Mouse (Mus musculus): Measurements from ENCODE around the gene Myrfl. TPM values are rescaled to one million over a fixed set of nuclear protein-coding genes. Genes with fewer than 3 reads are reported as not detected.

The Myrfl gene
- total RNA-seq, 2 experiments from 2014 or later: 0.42 to 0.54 TPM

DNA sequence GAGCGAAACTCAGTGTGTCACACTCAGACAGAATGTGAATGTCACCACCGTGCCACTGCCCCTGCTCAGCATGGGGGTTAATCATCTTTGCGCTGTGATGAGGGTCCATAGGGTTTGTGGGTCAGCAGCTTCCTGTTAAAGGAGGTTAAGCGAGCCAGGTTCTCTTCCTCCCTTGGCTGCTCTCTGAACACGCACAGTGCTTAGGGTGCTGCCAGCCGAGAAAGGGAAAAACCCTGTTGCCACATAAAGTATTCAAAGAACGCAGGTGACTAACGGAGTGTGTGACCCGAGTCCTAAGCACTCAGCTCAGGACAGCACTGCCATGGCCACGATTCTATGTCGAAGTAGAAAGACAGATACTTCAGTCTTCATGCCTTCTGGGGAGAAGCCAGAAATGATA lies 69.4 kb downstream of the Myrfl start:
- DNase-seq: no peak

DNA sequence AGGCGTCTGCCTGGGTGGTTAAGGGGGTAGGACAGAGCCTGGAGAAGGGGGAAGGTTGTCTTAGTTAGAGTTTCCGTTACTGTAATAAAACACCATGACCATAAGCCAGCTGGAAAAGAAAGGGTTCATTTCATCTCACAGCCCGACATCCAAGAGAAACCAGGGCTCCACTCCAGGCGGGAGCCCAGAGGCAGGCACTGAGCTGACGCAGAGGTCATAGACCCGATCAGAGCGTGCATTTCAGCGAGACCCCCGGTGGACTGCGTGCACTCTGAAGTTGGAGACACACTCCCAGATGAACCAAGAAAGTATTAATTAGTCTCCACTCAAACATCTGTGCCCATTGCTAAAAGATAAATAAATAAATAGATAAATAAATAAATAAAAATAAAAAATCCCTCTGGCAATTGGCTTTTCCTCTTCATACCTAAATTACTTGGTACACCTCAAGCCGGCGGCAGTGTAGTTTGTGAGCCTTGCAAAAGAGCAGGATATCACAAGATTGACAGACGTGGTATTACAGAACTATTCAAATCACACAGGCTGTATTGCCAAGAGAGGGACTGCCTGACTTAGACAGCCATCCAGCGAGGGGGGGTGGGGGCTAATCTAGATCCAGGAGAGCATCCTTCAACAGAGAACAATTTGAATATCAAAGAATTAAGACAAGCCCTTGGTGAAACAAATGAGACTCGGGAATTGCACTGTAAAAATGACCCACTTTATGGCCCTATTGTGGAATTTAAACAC lies 81.2 kb downstream of the Myrfl start:
- no peak for DNase-seq

DNA sequence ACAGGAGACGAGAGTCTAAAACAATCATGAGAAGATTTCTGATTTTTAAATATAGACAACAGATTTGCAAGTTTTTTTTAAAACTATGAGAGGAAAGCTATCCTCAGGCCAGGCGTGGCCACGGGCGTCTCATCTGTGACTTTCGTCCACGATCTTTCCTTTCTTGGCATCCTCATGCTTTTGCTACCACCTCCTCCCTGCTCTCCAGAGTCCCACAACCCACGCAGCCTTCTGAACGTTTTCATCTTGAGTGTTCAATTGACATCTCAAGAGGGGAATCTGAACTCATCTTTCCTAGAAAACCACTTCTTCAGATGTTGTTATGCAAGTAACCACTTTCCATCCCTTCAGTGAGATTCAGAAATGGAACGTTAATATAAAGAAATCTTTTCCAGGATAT lies 83.6 kb downstream of the Myrfl start:
- DNase-seq: no peak

DNA sequence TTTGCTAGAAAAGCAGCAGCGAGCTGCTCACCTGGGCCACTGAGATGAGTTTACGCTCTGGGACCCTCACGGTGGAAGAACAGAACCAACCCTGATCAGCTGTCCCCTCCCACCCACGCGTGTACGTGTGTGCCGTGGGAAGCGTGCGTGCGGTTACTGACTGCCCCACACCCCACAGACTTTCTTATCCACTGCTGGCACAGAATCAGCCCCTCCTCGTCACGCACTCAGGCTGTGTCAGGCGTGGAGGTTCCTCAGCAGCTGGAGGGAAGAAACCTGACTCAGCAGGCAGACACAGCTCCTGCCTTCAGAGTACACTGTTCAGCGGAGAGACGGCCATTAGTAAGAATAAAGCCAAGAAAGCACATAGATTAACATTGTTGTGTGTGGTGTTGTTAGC lies 86.0 kb downstream of the Myrfl start:
- DNase-seq: no peak

DNA sequence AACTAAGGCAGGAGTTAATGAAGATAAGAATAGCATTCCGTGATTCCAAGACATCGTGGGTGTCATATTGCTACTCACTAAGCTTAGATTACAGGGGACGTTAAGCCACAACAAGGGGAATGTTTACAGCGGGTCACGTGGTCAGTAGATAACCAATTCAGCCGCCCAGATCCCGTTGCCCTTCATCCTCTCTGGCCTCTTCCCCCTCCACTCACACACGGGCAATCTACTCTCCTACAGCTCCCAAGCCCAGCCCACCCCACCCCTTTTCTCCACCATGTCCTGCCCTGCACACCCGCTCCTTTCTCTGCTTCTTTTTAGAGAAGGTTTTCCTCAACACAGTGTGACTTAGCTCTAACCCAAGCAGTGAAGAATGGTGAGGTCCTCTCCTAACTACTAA lies 87.3 kb downstream of the Myrfl start:
- DNase-seq: no peak

DNA sequence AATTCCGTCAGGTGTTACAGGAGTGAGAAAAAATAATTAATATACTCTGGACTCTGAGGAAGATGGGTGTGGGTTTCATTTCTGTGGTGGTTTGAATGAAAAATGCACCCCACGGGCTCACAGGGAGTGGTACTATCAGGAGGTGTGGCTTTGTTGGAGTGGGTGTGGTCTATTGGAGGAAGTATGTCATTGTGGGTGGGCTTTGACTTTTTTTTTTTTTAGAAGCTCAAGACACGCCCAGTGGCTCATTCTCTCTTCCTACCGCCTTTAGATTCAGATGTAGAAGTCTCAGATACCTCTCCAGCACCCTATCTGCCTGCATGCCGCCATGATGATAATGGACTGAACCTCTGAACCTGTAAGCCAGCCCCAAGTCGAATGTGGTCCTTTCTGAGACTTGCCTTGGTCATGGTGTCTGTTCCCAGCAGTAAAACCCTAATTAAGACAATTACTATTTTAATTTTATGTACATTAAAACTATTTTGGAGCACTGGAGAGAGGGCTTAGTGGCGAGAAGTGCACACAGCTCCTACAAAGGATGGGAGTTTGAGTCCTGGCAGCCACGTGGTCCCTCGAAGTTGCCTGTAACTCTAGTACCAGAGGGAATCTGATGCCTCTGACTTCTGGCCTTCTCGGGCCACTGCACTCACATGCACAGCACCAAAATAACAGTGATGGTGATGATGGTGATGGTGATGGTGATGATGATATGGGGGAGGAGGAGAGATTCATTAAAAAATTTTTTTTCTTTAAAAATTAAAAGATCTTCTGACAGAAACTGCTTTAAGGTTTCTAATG lies 88.0 kb downstream of the Myrfl start:
- DNase-seq: no peak

DNA sequence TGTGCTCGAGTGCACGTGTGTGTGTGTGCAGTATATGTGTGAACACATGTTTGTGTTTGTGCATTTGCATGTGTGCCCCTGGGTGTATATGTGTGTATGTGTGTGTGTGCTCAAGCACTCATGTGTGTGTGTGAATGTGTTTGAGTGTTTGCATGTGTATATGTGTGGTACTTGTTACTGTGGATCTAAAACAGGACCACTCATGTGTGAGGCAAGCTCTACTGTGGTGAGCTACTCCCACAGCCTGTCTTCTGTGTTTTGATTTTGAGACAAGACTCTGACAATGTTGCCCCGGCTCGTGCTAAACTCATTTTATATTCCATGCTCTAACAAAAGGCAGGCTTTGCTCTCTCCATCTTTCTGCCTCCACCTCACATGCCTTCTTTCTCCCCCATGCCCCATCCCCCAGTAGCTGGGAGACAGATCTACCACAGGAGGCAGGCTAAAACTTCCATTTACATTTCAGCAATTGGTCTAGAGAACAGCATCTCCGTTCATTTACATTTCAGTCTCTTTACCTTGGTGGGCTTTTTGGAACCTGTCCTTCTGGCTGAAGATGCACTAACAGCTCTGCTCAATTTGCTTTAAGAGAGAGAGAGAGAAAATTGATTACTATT lies 94.4 kb downstream of the Myrfl start:
- no peak for DNase-seq

DNA sequence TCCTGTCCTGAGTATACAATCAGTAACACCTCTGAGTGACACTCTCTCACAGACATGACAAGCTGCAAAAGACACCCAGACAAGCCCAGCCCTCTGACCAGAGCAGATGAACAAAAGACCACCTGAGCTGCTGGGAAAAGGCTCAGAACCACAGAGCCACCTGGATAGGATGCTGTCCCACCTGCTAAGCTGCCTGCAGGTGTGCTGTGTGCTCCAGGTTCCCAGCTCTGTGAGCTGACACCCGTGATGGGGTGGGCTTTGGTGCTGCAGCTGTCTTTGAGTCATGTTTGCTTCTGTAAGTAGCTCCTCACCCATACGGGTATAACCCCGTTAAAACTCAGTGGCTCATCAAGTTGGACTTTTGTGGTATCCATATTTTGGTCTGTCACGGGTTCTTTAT lies 95.4 kb downstream of the Myrfl start:
- no peak for DNase-seq

DNA sequence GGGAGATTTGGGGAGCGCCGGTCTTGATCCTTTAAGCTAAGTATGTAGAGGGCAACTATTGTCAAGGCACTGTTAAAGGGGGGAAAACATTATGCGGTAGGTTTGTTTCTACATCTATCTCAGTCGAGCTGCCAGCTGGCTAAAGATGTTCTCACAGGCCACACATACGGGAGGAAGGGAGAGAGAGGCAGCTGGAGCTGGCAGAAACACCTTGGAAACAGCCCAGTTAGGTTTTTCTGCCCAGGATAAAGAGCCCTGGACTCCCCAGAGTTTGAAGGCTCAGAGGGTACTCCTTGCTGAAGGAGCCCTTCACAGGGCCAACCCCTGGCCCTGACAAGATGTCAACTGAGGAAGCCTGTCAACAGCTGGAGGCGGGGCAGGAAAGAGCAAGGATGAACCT lies 100.7 kb downstream of the Myrfl start:
- no peak for DNase-seq

DNA sequence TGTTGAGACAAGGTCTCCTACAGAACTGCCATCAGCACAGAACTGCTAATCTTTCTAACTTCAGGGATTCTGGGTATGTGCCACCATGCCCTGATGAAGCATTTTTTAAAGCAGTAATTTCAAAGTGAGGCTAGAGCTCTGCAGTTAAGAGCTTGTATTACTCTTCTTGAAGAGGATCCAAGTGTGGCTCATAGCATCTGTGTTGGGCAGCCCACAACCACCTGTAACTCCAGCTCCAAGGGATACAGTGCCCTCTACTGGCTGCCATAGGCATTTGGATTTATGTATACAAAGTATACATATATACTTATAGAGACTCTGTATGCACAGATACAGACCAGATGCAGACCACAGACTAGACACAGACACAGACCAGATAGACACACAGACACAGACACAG lies 107.6 kb downstream of the Myrfl start:
- DNase-seq: no peak

DNA sequence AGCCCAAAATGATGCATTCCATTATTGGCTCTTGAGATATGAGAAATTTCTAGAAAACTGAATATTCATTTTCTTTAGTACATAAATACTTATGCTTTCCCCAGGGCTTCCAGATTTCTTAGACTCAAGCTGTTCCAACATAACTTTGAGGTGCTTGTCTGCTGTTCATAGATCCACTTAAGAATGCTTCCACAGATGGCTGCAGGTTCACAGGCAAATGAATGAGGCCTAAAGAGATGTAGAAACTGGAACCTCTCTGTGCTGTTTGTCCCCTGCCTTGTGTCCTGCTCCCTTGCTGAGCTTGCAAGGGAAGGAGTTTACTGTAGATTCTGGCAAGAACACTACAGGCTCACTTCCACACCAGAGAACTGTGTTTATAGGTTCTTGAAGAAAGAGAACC lies 108.3 kb downstream of the Myrfl start:
- DNase-seq: no peak

DNA sequence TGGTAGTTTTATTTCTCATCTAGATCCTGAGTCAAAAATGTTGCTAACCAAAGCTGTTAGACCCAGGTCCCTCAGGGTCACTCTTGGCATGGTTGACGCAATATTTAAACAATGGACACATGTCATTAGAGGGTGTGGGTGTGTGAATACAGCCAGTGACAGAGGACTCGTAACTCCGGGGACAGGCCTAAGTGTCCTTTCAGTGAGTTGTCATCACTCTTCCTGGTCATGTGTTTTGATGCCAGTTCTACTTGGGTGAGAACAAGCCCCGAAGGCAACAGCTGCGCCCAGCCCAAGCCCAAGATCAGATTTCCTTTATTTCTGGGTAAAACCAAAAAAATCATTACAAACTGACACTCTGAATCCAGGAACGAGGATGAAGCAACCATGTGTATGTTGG lies 112.6 kb downstream of the Myrfl start:
- DNase-seq: no peak

DNA sequence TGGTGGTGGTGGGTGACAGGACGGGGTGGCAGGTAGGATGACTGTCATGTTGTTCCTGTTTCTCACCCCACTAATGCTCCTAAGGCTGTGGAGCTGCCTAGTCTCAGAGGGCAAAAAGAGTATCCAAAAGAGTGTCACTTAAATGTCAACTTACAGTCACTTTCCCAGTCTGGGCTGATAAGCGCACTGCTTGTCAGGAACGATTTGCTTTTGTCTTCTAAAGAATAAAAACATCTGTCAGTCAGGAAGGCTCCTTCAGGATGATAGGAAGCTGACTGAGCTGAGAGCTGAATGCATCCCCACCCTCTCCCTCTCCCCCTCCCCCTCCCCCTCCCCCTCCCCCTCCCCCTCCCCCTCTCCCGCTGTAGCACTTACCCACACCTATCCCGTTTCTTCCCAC lies 113.7 kb downstream of the Myrfl start:
- DNase-seq: no peak

DNA sequence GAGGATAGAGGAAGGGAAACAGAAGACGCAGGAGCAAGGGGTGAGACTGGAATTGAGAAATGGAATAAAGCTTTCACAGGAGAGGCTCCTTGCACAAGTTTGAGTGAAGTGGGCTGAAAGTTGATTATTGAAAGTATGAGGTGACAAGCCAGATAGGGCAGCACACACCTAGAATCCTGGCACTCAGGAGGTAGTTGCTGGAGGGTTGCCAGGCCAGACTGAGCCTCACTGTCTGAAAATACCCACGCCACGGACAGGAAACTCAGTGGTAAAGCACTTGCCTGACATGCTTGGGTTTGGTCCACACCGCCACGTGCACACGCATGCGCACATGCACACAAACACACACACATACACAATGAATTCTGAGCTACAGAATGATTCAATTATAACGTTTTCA lies 118.8 kb downstream of the Myrfl start:
- DNase-seq: no peak

DNA sequence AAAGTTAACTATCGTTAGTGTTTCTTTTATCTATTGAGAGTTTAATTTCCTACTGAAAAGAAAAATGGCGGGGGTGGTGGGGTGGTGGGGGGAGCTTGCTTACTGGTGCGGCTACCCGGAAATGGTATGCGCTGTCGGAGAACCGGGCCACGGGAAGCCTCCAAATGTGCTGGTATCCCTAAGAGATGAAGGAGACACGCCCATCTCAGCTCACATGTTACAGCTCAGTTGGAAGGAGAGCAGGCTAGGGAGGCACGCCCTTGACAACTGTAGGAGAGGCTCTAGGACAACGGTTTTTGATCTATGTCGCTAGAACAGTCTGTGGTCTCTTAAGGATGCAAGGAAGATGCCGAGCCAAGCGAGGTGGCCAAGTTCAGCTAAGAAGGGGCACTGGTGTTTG lies 119.9 kb downstream of the Myrfl start:
- no peak for DNase-seq

DNA sequence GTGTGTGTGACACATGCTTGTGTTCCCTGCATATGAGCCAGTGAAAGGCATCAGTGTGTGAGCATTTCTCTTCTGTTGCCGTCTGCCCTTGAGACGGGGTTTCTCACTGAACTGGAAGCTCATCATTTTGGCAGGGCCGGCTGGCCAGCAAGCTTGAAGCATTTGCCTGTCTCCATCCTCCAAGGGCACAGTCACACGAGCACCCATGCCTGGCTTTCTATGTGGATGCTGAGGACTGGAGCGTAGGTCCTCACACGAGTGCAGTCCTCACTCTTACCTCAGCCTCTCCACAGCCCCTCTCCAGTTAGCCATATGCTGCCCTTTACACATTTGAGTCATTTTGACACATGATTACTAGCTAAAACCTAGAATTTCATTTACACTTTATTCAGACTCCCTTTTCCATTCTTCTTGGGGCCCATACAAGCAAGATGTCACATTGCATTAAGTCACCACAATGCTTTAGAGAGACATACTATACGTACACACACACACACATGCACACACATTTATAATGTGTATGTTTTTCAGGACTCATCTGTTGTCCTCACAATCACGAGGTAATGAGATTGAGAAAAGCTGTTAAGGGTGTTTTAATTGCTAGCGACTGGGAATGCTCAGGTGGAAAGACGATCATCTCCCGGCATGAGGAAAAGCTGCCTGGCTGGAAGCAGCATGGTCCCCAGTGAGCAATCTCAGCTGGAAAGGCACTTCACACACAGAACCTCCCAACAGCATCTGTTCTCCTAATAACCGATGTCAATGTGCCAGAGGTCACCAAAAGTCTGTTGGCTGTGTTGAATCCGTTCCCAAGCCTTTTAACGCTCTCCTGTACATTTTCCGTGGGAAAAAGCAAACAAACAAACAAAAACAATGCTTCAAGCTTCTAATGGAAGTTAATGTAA lies 122.6 kb downstream of the Myrfl start:
- no peak for DNase-seq

DNA sequence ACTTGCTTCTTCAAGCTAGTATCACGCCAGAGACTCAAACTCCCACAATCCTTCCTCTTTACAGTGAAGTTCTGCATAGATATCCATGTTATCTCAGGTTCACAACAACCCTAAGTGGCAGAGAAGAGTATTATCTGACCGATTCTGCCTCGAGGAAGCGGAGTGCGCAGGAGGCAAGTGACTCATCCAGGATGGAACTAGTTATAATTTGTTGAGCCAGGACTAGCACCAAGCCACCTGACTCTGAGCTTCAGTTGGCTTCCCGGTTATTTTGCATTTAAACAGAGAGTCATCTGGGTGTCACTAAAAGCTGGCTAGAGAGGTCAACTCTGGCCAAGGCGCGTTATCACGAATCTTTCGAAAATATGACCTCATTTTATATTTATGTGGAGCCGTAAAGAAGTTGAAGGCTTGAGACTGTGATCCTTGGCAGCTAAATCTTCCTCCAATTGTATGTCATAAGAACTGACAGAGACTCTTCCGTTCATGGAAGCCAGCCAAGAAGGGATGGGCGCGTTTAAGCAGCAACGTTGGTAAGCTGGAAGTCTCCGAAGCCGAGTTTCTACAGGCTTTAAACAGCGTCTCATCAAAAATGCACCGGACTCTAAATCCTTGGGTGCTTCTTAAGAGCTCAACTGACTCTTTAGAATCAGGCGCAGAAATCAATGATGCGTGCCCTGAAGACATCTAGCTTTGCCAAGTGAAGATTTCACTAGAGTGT lies 125.3 kb downstream of the Myrfl start:
- DNase-seq: peak; percentile 21

DNA sequence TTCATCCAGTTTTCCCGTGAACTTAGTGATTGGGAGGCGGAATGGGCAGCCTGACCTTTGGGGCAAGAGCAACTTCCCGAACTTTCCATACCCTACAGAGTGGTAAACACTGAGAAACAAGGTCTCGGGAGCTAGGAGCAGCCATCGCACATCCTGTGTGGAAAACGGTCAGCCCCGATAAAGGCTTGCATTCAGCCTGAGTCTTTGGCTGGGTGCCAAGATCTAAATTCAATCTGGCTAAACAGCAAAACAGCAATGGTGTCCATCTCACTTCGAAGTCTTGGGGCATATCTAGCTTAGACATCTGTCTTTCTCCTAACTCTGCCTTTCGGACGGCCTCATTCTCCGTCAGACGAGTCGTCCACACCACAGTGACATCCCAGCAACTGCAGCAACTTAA lies 128.1 kb downstream of the Myrfl start:
- DNase-seq: no peak

DNA sequence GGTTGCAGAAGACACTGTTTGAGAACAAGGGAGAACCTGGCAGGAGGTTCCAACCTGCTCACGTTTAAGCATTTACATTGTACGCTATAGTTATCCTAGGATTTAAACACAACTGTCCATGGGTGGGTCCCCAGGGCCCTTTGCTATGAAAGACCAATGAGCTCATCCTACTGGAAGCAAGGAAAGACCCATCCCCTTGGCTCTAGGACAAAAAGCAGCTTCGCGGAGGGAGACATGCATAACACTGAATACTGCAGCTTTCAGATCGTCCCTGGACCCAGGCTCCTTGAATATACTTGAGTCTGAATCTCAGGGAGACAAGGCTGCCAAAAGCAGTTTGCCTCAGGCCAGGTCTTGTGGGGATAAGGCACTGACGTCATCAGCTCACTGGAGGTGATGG lies 130.2 kb downstream of the Myrfl start:
- DNase-seq: no peak

DNA sequence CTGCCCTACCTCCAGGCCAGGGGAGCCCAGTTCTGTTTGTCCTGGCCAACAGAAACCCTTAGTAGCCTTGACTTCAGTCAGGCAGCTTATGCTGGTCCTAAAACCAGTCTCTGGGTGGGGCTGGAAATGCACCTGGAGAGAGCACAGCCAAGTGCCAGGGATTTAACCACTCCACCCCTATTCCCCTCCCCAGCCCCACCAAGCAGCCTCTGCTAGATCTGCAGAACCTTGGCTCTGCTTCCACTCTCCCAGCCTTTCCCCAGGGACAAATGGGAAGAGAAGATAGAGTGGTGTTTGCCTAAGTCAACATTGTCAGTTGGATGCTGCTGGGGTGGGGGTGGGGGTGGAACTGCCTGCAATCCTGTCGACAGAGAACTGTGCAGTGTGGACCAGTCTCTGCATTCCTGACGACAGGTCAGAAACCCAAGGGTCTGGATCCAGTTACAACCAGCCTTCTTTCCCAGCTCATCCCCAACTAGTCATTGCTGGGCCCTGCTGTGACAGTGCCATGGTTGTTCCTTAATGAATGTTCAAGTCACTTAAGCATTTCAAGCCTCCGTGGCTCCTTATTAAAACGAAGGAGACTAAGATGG lies 135.1 kb downstream of the Myrfl start:
- no peak for DNase-seq

DNA sequence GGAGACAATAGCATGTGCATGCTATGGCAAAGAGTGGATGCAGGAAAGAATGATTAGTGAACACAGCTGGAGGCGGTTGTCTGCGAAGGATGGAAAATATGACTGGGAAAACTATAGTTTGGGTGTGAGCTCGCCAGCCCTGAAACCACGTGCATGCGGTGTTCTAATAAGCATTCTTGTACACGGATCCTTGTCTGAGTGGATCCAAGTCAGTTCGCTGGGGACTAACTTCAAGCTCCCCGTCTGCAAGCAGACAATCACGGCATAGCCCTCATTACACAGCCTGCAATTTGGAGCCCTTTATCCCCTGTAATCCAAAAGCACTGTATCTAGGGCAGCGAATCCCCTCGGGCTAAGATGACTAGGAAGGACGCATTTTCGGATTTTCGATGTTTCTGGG lies 136.2 kb downstream of the Myrfl start:
- DNase-seq: no peak
